Mouse (Mus musculus) MEL (cell line): Measurements from ENCODE around the gene Egfl7. TPM values are rescaled to one million over a fixed set of nuclear protein-coding genes. Genes with fewer than 3 reads are reported as not detected.

Experiments used
- DNase-seq: peaks from one replicate; pipeline ENCODE4 v3.0.0; 2011; ENCODE audit warnings: low read depth, low spot score
- H3K27ac ChIP-seq: 2 replicates; pipeline ENCODE4 v1.5.1; 2012; ENCODE audit warnings: low read depth, mild to moderate bottlenecking, control low read depth, low read length, moderate library complexity; ENCODE audit not compliant: control insufficient read depth
- H3K27me3 ChIP-seq, 2 experiments: fragments of 150-350 bp in 1 of 2; sonication (generic) in 1 of 2; 2 replicates each; pipeline ENCODE4 v1.6.1; 2012; ENCODE audit warnings: low read length in 2 of 2, mild to moderate bottlenecking in 2 of 2, improper control_type of control experiment in 1 of 2, moderate library complexity in 1 of 2; ENCODE audit not compliant: insufficient read depth in 2 of 2, control insufficient read depth in 1 of 2
- H3K36me3 ChIP-seq, 2 experiments: 2 replicates each; pipeline ENCODE4 v1.6.1; 2012 to 2014; ENCODE audit warnings: low read length in 2 of 2, improper control_type of control experiment in 1 of 2, inconsistent platforms in 1 of 2, mild to moderate bottlenecking in 1 of 2; ENCODE audit not compliant: insufficient read depth in 2 of 2, control insufficient read depth in 1 of 2
- H3K4me1 ChIP-seq, 2 experiments: fragments of 150-350 bp in 1 of 2; sonication (generic) in 1 of 2; 2 replicates each; pipeline ENCODE4 v1.6.1; 2012; ENCODE audit warnings: low read length in 2 of 2, improper control_type of control experiment in 1 of 2, mild to moderate bottlenecking in 1 of 2; ENCODE audit not compliant: insufficient read depth in 2 of 2, control insufficient read depth in 1 of 2
- H3K4me3 ChIP-seq, 2 experiments: fragments of 150-350 bp in 1 of 2; sonication (generic) in 1 of 2; 2 replicates each; pipeline ENCODE4 v1.5.1; 2012; ENCODE audit warnings: low read depth in 2 of 2, low read length in 2 of 2, mild to moderate bottlenecking in 2 of 2, moderate library complexity in 2 of 2, control low read depth in 1 of 2, improper control_type of control experiment in 1 of 2; ENCODE audit not compliant: control insufficient read depth in 1 of 2, insufficient read depth in 1 of 2
- H3K79me2 ChIP-seq: 2 replicates; pipeline ENCODE4 v1.6.1; 2012; ENCODE audit warnings: mild to moderate bottlenecking, low read length, moderate library complexity; ENCODE audit not compliant: control insufficient read depth, poor library complexity, insufficient read depth
- H3K9ac ChIP-seq: 2 replicates; pipeline ENCODE4 v1.6.1; 2012; ENCODE audit warnings: low read depth, mild to moderate bottlenecking, control low read depth, low read length, moderate library complexity; ENCODE audit not compliant: control insufficient read depth, poor library complexity, severe bottlenecking
- H3K9me3 ChIP-seq: fragments of 150-350 bp; sonication (generic); replicated peaks from 2 replicates; pipeline ENCODE4 v1.6.1; 2012; ENCODE audit warnings: mild to moderate bottlenecking, low read length, improper control_type of control experiment, moderate library complexity; ENCODE audit not compliant: insufficient read depth
- BHLHE40 ChIP-seq: IDR thresholded peaks from 2 replicates; pipeline ENCODE4 v1.6.1; 2012; ENCODE audit warnings: low read depth, mild to moderate bottlenecking, inconsistent platforms, low read length, improper control_type of control experiment, borderline replicate concordance
- CHD2 ChIP-seq: IDR thresholded peaks from 2 replicates; pipeline ENCODE4 v1.6.1; 2011; ENCODE audit warnings: low read length, improper control_type of control experiment
- ETS1 ChIP-seq: IDR thresholded peaks from 2 replicates; pipeline ENCODE4 v1.6.1; 2012; ENCODE audit warnings: low read depth, mild to moderate bottlenecking, inconsistent platforms, low read length, improper control_type of control experiment, moderate library complexity
- JUND ChIP-seq: IDR thresholded peaks from 2 replicates; pipeline ENCODE4 v1.6.1; 2011; ENCODE audit warnings: low read depth, mild to moderate bottlenecking, improper control_type of control experiment, low read length
- KAT2A ChIP-seq: conservative IDR thresholded peaks from 2 replicates; pipeline ENCODE4 v1.6.1; 2012; ENCODE audit warnings: low read depth, low read length, improper control_type of control experiment, inconsistent platforms
- MAFK ChIP-seq: IDR thresholded peaks from 2 replicates; pipeline ENCODE4 v1.6.1; 2011; ENCODE audit warnings: low read depth, mild to moderate bottlenecking, low read length, improper control_type of control experiment, borderline replicate concordance
- MAX ChIP-seq: IDR thresholded peaks from 2 replicates; pipeline ENCODE4 v1.6.1; 2011; ENCODE audit warnings: low read length, improper control_type of control experiment
- MAZ ChIP-seq: IDR thresholded peaks from 2 replicates; pipeline ENCODE4 v1.6.1; 2012; ENCODE audit warnings: low read depth, mild to moderate bottlenecking, inconsistent platforms, low read length, improper control_type of control experiment
- MYC ChIP-seq: IDR thresholded peaks from 2 replicates; pipeline ENCODE4 v1.6.1; 2011; ENCODE audit warnings: low read depth, mild to moderate bottlenecking, low read length, improper control_type of control experiment, moderate library complexity
- NELFE ChIP-seq: IDR thresholded peaks from 2 replicates; pipeline ENCODE4 v1.6.1; 2011; ENCODE audit warnings: low read depth, low read length, improper control_type of control experiment
- POLR2A ChIP-seq, 2 experiments: IDR thresholded peaks; 2 replicates each; pipeline ENCODE4 v1.6.1; 2011 to 2012; ENCODE audit warnings: low read length in 2 of 2, mild to moderate bottlenecking in 2 of 2, control low read depth in 1 of 2, improper control_type of control experiment in 1 of 2, low read depth in 1 of 2, moderate library complexity in 1 of 2; ENCODE audit not compliant: control insufficient read depth in 1 of 2, insufficient read depth in 1 of 2, poor library complexity in 1 of 2
- POLR2AphosphoS2 ChIP-seq: IDR thresholded peaks from 2 replicates; pipeline ENCODE4 v1.6.1; 2011; ENCODE audit warnings: low read length, improper control_type of control experiment
- RAD21 ChIP-seq: IDR thresholded peaks from 2 replicates; pipeline ENCODE4 v1.6.1; 2011; ENCODE audit warnings: mild to moderate bottlenecking, low read depth, low read length, improper control_type of control experiment
- SMC3 ChIP-seq: IDR thresholded peaks from 2 replicates; pipeline ENCODE4 v1.6.1; 2011; ENCODE audit warnings: low read depth, low read length, improper control_type of control experiment
- TAL1 ChIP-seq: IDR thresholded peaks from 2 replicates; pipeline ENCODE4 v1.6.1; 2012; ENCODE audit warnings: mild to moderate bottlenecking, inconsistent platforms, low read length, moderate library complexity, mixed read lengths
- TCF12 ChIP-seq: IDR thresholded peaks from 2 replicates; pipeline ENCODE4 v1.6.1; 2014; ENCODE audit warnings: low read depth, mild to moderate bottlenecking, inconsistent platforms, low read length, improper control_type of control experiment, moderate library complexity
- UBTF ChIP-seq: IDR thresholded peaks from 2 replicates; pipeline ENCODE4 v1.6.1; 2012; ENCODE audit warnings: low read depth, mild to moderate bottlenecking, inconsistent platforms, low read length, improper control_type of control experiment, moderate library complexity, borderline replicate concordance; ENCODE audit not compliant: insufficient read depth
- USF2 ChIP-seq, 2 experiments: IDR thresholded peaks; 2 replicates each; pipeline ENCODE4 v1.6.1; 2011 to 2012; ENCODE audit warnings: improper control_type of control experiment in 2 of 2, low read length in 2 of 2, borderline replicate concordance in 1 of 2, inconsistent platforms in 1 of 2, low read depth in 1 of 2, mild to moderate bottlenecking in 1 of 2; ENCODE audit not compliant: insufficient read depth in 1 of 2
- ZC3H11A ChIP-seq: IDR thresholded peaks from 2 replicates; pipeline ENCODE4 v1.6.1; 2012; ENCODE audit warnings: low read depth, mild to moderate bottlenecking, inconsistent platforms, low read length, improper control_type of control experiment
- ZKSCAN1 ChIP-seq: IDR thresholded peaks from 2 replicates; pipeline ENCODE4 v1.6.1; 2012; ENCODE audit warnings: low read depth, mild to moderate bottlenecking, inconsistent platforms, low read length, improper control_type of control experiment, moderate library complexity
- polyA plus RNA-seq, 2 experiments: library from polyadenylated mRNA; stranded (reverse) in 1 of 2; unstranded in 1 of 2; fragments of >175 nt in 1 of 2; fragments of >200 nt in 1 of 2; gene quantifications; 2 replicates each; pipeline versions ENCODE4 v1.2.1 to v1.2.4; 2012; ENCODE audit warnings: low replicate concordance in 2 of 2, low read depth in 1 of 2; ENCODE audit not compliant: insufficient read length in 2 of 2, insufficient read depth in 1 of 2, missing spikeins in 1 of 2
- total RNA-seq: library from RNA; depleted of rRNA; stranded (reverse); fragments of 300-350 nt; gene quantifications from 2 replicates; pipeline ENCODE4 v1.2.3, GENCODE M21; 2012

Egfl7 gene
- total and polyA plus RNA-seq, 3 experiments = 73.9 to 125 TPM; not detected in 1

GRCm38 (mm10) chr2:26571826-26572225 lies 8.0 kb upstream of the Egfl7 start (continued):
- no peak for TF ChIP-seq USF2 (IDR thresholded peaks at IDR 0.05; ENCODE audit: borderline replicate concordance in 1 of 2, insufficient read depth in 1 of 2, low read depth in 1 of 2, low read length in 2 of 2)
- TF ChIP-seq, all 39 proteins: peak for 14

- no peak for TF ChIP-seq CHD2
- TF ChIP-seq MAFK = no peak
- no peak for TF ChIP-seq BHLHE40
- TF ChIP-seq POLR2A (IDR thresholded peaks at IDR 0.05; ENCODE audit: control insufficient read depth in 1 of 2, insufficient read depth in 1 of 2, low read depth in 1 of 2, low read length in 2 of 2, poor library complexity in 1 of 2) = no peak
- no peak for TF ChIP-seq RAD21
- TF ChIP-seq KAT2A = no peak
- no peak for TF ChIP-seq JUND
- no peak for TF ChIP-seq MAX
- TF ChIP-seq MYC = no peak
- no peak for TF ChIP-seq SMC3
- no peak for TF ChIP-seq TAL1
- no peak for TF ChIP-seq TCF12
- TF ChIP-seq MAZ = no peak
- peaks cover 34 to 65% of the 10 kb centered on the region in 2 experiments for H3K4me1 ChIP-seq
Observed at GRCm38 (mm10) chr2:26573396-26573795, 6.4 kb upstream of the Egfl7 start.

DNA sequence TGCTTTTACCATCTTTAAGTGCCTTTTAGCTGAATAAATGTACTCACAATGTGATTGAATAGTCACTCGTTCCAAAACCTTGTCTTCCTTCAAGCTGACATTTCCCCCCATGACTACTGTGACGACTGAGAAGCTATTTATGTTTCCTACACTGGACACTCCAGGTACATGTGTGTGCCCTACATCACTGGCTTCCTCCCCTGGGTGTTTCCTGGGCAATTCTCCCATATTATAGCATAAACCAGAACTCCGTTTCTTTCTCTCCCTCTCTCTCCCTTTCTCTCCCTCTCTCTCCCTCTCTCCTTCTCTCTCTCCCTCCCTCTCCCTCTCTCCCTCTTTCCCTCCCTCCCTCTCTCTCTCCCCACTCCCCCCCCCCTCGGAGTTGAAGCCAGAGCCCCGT lies 6.0 kb upstream of the Egfl7 start:
- Histone ChIP-seq H3K4me3 (no peak overlapping the region), H3K9ac (no peak overlapping the region), H3K27me3 (peaks cover 0 to 2% of the 10 kb centered on the region in 2 experiments; a peak in 1 of 4 replicates), H3K4me1 (peaks cover 34 to 69% of the 10 kb centered on the region in 2 experiments), H3K79me2 (peaks cover 2% of the 10 kb centered on the region; the same call in 1 of the 2 replicates), H3K36me3 (peaks cover 0 to 29% of the 10 kb centered on the region in 2 experiments; a peak in 2 of 4 replicates), H3K27ac (no peak overlapping the region), H3K9me3 (no peaks in the 10 kb centered on the region)
- no peak for DNase-seq
- TF ChIP-seq NELFE (no peak), ETS1 (no peak), ZKSCAN1 (no peak), POLR2AphosphoS2 (no peak), ZC3H11A (no peak), UBTF (no peak)

More at GRCm38 (mm10) chr2:26573396-26573795, 6.4 kb upstream of the Egfl7 start:
- no peaks in the 10 kb centered on the region for H3K9me3 ChIP-seq
- no peak for DNase-seq
- no peak overlapping the region for H3K27ac ChIP-seq
- H3K4me3 ChIP-seq = no peak overlapping the region
- H3K36me3 ChIP-seq = peaks cover 0 to 27% of the 10 kb centered on the region in 2 experiments; a peak in 2 of 4 replicates
- no peak overlapping the region for H3K9ac ChIP-seq
- H3K79me2 ChIP-seq = peaks cover 2% of the 10 kb centered on the region; the same call in 1 of the 2 replicates
- H3K27me3 ChIP-seq = peaks cover 0 to 4% of the 10 kb centered on the region in 2 experiments; a peak in 3 of 4 replicates
